Mouse (Mus musculus) kidney, embryonic 15.5 days (tissue): ENCODE measurements around the gene Chst8. TPM values are rescaled to one million over a fixed set of nuclear protein-coding genes. Genes with fewer than 3 reads are reported as not detected.

Experiments used
- ATAC-seq: fragments of 200-750 bp; cut with Nextera tagmentation; replicated peaks from 2 replicates; pipeline ENCODE4 v1.8.0; 2017; ENCODE audit warnings: moderate TSS enrichment; ENCODE audit not compliant: low FRiP score
- H3K27ac ChIP-seq: fragments of 300-500 bp; sonication (generic); 2 replicates; pipeline ENCODE4 v1.5.1; 2015; ENCODE audit warnings: mild to moderate bottlenecking, inconsistent platforms
- H3K27me3 ChIP-seq: fragments of 300-500 bp; sonication (generic); 2 replicates; pipeline ENCODE4 v1.6.1; 2015; ENCODE audit warnings: inconsistent platforms
- H3K36me3 ChIP-seq: fragments of 300-500 bp; sonication (generic); 2 replicates; pipeline ENCODE4 v1.6.1; 2015; ENCODE audit warnings: inconsistent platforms
- H3K4me1 ChIP-seq: fragments of 300-500 bp; sonication (generic); 2 replicates; pipeline ENCODE4 v1.6.1; 2015; ENCODE audit warnings: inconsistent platforms
- H3K4me2 ChIP-seq: fragments of 300-500 bp; sonication (generic); 2 replicates; pipeline ENCODE4 v1.6.1; 2015; ENCODE audit warnings: moderate library complexity, mild to moderate bottlenecking, inconsistent platforms
- H3K4me3 ChIP-seq: fragments of 300-500 bp; sonication (generic); replicated peaks from 2 replicates; pipeline ENCODE4 v1.5.1; 2015; ENCODE audit warnings: mild to moderate bottlenecking, inconsistent platforms
- H3K9ac ChIP-seq: fragments of 300-500 bp; sonication (generic); 2 replicates; pipeline ENCODE4 v1.6.1; 2015; ENCODE audit warnings: mild to moderate bottlenecking, inconsistent platforms
- H3K9me3 ChIP-seq: fragments of 300-500 bp; sonication (generic); replicated peaks from 2 replicates; pipeline ENCODE4 v1.6.1; 2016; ENCODE audit warnings: inconsistent platforms
- WGBS: fragments of 180-500 bp; shearing (Covaris S2); methylation state at CpG from one replicate; pipeline ENCODE4 v1.1.7; 2015; ENCODE audit warnings: mixed read lengths; 5-methylcytosine and 5-hydroxymethylcytosine counted together
- polyA plus RNA-seq: library from polyadenylated mRNA; unstranded; fragments of >200 nt; fragmentation: Nextera tagmentation; extraction: Ambion mirVana; gene quantifications from 2 replicates; pipeline ENCODE4 v1.2.1, GENCODE M21; 2015

Gene Chst8
- polyA plus RNA-seq, 1 experiment from 2014 or later = 13.0 TPM

DNA sequence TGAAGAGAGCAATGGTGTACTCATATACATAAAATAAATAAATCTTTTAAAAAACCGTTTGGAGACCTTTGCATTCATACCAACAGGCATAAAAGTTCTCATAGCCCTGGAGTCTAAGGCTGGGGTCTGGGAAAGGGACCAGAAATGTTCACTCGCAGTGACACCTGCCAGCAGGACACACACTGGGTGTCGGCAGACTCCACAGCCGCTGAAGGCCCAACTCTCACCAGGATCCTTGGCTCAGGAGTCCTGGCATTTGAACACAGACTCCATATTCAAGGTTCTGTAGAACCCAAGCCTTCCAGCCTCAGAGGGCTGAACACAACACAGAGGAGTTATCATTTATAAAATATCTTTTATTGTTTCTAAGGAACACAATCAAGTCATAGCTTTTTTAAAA lies 175.8 kb downstream of the Chst8 start:
- Histone ChIP-seq H3K9me3 (no peaks in the 10 kb centered on the region), H3K27ac (no peak overlapping the region), H3K27me3 (no peaks in the 10 kb centered on the region), H3K4me1 (peaks cover 3% of the 10 kb centered on the region; the same call in 1 of the 2 replicates), H3K4me2 (no peak overlapping the region), H3K36me3 (peaks cover 31% of the 10 kb centered on the region), H3K9ac (no peak overlapping the region), H3K4me3 (no peak overlapping the region)
- WGBS = 84% methylated on average over 4 of the region's 4 CpGs
- ATAC-seq = no peak

DNA sequence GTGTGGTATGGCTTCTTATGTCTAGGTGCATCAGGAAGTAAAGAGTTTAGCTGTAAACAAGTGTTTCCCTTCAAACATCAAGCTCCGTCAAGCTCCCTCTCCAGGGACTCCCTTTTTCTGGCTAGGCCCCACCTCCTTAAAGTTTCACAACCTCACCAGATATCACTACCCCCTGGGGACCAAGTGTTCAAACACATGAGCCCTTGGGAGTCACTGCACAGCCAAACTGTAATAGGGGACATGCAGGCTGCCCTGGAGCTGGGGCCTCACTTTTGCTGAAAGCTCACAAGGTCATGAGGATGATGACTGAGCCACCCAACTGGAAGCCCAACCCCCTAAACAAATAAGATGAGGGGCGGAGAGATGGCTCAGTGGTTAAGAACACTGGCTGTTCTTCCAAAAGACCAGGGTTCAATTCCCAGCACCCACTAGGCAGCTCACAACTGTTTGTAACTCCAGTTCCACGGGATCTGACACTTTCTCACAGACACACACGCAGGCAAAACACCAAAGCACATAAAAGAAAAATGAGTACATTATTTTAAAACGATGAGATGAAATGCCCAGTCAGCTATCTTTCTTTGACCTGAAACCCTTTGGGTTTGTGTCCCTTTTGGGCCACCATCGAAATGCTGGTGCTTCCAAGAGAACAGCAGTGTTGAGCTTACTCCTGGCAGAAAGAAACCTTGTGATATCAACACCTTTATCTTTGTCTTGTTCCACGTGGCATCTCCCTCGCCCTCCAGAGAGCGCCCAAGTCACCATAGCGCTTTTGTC lies 179.4 kb downstream of the Chst8 start:
- no peak for ATAC-seq
- H3K4me2 ChIP-seq = no peak overlapping the region
- no peaks in the 10 kb centered on the region for H3K36me3 ChIP-seq
- peaks cover 20% of the 10 kb centered on the region for H3K4me1 ChIP-seq
- H3K4me3 ChIP-seq = no peak overlapping the region
- WGBS = 84% methylated on average over 10 of the region's 10 CpGs
- no peak overlapping the region for H3K9ac ChIP-seq
- H3K27me3 ChIP-seq = no peaks in the 10 kb centered on the region
- H3K27ac ChIP-seq = no peak overlapping the region
- no peaks in the 10 kb centered on the region for H3K9me3 ChIP-seq

DNA sequence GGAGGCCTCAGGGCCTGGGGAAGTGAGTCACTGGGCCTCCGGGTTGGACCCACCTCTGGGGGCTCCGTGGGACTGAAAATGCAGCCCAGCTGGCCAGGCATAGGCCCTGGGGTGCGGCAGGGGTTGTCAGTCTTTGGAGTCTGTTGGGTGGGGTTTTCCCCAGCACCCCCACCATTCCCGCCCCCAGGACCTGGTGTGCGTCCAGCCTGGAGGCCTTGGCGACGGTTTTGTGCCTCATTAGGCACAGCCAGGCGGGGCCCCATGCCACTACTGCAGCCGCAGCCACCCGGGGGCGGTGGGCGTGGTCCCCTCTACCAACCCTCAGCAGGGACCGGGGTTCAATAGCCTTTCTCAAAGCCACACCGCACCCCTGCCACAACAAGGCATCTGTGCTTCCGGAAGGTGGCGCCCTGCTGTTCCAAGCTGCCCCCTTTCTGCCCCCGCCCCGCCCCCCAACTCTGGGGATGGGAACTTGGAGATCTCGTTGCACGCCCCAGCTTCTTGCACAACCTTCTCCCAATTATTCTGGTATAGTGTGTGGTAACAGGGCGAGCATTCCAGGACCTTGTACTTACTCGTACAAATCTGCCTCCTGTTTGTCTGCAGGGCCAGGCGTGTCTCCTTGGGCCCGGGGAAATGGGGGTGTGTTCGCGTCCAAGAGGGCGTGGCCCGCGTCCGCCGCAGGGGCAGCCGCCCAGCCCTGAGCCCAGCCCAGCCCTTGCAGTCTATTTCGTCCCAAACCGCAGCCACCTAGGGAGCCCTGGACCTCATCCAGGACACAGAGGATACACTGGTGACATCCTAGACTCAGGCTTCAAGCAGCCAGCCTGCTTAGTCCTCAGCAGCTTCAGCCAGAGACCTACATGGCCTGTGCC lies 182.1 kb downstream of the Chst8 start:
- ATAC-seq = peak; percentile 92
- Histone ChIP-seq H3K9ac (peak overlapping the region; percentile 62), H3K27ac (peak overlapping the region; percentile 89), H3K4me2 (peak overlapping the region; percentile 85), H3K4me3 (peak overlapping the region; percentile 52), H3K4me1 (peaks cover 20% of the 10 kb centered on the region), H3K36me3 (no peaks in the 10 kb centered on the region), H3K27me3 (no peaks in the 10 kb centered on the region), H3K9me3 (no peaks in the 10 kb centered on the region)
- WGBS = under 1% methylated on average over 34 of the region's 34 CpGs

DNA sequence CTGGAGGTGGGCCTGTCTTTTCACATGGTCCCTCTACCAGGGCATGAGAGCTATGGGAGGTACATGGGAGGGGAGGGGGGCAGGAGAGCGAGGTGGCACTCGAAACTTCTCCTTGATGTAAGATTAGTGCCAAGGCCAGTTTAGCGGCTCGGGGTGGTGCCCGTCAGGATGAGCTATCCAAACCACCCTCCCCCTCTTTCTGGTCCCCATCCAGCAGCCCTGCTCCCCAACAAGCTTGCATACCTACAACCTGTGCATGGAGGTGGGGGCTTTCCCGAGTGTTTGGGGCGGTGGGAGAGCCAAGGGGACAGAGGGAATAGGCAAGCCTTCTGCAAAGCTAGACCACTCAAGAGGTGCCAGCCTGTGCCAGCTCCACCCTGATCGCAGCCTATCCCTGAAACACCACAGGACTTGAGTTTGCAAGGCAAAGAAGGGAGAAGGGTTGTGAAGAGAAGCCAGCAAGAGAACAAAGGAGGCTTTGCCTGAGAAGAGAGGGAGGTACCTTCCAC lies 182.8 kb downstream of the Chst8 start:
- peak overlapping the region; percentile 85 for H3K4me2 ChIP-seq
- H3K27ac ChIP-seq = peak overlapping the region; percentile 89
- ATAC-seq = peak; percentile 26
- H3K4me3 ChIP-seq = peak overlapping the region; percentile 52
- peak overlapping the region; percentile 62 for H3K9ac ChIP-seq
- 29% methylated on average over 8 of the region's 8 CpGs for WGBS
- no peaks in the 10 kb centered on the region for H3K27me3 ChIP-seq
- peaks cover 20% of the 10 kb centered on the region for H3K4me1 ChIP-seq
- H3K36me3 ChIP-seq = no peaks in the 10 kb centered on the region
- no peaks in the 10 kb centered on the region for H3K9me3 ChIP-seq

Other genes starting within 250 kb of the Chst8 start
- 33.4 and 37.0 TPM in 2 replicates for gene Kctd15, start 156.0 kb downstream of the Chst8 start, polyA plus RNA-seq
- 115 and 117 TPM in 2 replicates for gene Pepd, start 99.7 kb upstream of the Chst8 start, polyA plus RNA-seq
- 37.4 and 41.5 TPM in 2 replicates for gene Cebpg, start 243.9 kb upstream of the Chst8 start, polyA plus RNA-seq